Mouse (Mus musculus): ENCODE data around the gene Cox4i1. TPM values are rescaled to one million over a fixed set of nuclear protein-coding genes. Genes with fewer than 3 reads are reported as not detected.

The Cox4i1 gene
- polyA plus RNA-seq, 1 experiment from 2014 or later = 2,086 TPM

- under 1% methylated on average over 38 of the region's 42 CpGs for WGBS
- DNase-seq (ENCODE audit: low spot score) = peak; percentile 33
- ATAC-seq (replicated peaks; ENCODE audit: low FRiP score, low read depth) = peak; percentile 66
Measured at GRCm38 (mm10) chr8:120634329-120634839, 33.6 kb upstream of the Cox4i1 start.

DNA sequence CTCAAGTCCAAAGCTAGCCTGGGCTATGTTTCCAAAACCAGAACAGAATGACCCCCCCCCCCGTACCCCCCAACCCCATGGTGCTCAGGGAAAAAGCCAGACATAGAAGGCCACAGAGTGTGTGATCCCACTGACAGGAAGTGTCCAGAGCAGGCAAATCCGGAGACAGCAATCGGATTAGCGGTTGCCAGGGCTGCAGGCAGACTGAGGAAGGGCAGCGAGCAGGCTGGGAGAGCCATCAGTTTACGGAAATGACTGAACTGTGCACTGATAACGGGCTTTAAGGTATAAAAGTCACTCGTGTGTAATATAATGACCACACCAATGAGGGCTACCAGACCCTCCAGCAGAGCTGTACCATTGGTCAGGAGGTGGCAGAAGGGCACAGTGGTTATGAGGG, 26.8 kb upstream of the Cox4i1 start:
- Histone ChIP-seq H3K4me3 (replicated peaks; ENCODE audit: low read depth, low read length) (no peak overlapping the region), H3K9ac (ENCODE audit: low read depth, low read length) (no peak overlapping the region), H3K4me1 (replicated peaks; ENCODE audit: insufficient read depth, low read length) (no peaks in the 10 kb centered on the region), H3K9me3 (replicated peaks; ENCODE audit: low read length) (no peaks in the 10 kb centered on the region), H3K27ac (no peak overlapping the region), H3K36me3 (ENCODE audit: insufficient read depth, low read length) (no peaks in the 10 kb centered on the region), H3K27me3 (ENCODE audit: insufficient read depth, low read length) (no peaks in the 10 kb centered on the region), H3K4me2 (ENCODE audit: low read length) (no peak overlapping the region)
- DNase-seq (ENCODE audit: low spot score) (no peak), ATAC-seq (replicated peaks; ENCODE audit: low FRiP score, low read depth) (no peak)
- 37% methylated on average over 8 of the region's 8 CpGs for WGBS
- TF ChIP-seq CTCF (IDR thresholded peaks at IDR 0.05; ENCODE audit: low read depth) = no peak

More at GRCm38 (mm10) chr8:120634329-120634839, 33.6 kb upstream of the Cox4i1 start:
- H3K4me1 ChIP-seq (replicated peaks; ENCODE audit: insufficient read depth, low read length) = peaks cover 8% of the 10 kb centered on the region
- H3K9me3 ChIP-seq (replicated peaks; ENCODE audit: low read length) = no peaks in the 10 kb centered on the region
- peak overlapping the region; percentile 53 for H3K4me3 ChIP-seq (replicated peaks; ENCODE audit: low read depth, low read length)
- H3K9ac ChIP-seq (ENCODE audit: low read depth, low read length) = peak overlapping the region; percentile 46
- no peak overlapping the region for H3K27ac ChIP-seq
- peak overlapping the region; percentile 96 for H3K4me2 ChIP-seq (ENCODE audit: low read length)
- no peaks in the 10 kb centered on the region for H3K36me3 ChIP-seq (ENCODE audit: insufficient read depth, low read length)
- TF ChIP-seq CTCF (IDR thresholded peaks at IDR 0.05; ENCODE audit: low read depth) = no peak
- H3K27me3 ChIP-seq (ENCODE audit: insufficient read depth, low read length) = no peaks in the 10 kb centered on the region

DNA sequence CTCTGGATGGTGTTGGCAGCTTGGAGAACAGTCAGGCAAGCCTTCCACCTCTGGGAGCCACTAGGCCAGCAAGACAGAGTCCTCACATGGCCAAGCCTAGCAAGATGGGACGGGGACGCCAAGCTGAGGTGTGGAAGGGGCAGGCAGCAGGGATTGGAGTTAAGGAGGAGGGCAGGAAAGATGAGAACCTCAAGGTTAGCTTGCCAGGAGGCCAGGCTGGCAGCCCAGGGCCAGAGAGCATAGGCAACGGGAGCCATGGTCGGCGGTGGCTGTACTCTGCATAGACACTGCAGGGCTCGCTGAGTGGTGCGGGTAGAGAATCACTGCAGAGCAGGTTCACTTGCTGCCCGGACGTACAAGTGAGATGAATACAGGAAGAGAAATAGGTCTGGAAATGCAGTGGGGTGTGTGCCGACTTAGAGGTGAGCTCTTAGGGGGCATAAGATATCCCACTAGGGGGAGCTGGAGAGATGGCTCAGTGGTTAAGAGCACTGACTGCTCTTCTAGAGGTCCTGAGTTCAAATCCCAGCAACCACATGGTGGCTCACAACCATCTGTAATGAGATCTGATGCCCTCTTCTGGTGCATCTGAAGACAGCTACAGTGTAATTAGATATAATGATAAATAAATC, 25.9 kb upstream of the Cox4i1 start:
- peak; percentile 18; the same call in 1 of the 2 replicates for TF ChIP-seq CTCF (IDR thresholded peaks at IDR 0.05; ENCODE audit: low read depth)
- no peaks in the 10 kb centered on the region for H3K27me3 ChIP-seq (ENCODE audit: insufficient read depth, low read length)
- H3K36me3 ChIP-seq (ENCODE audit: insufficient read depth, low read length) = no peaks in the 10 kb centered on the region
- WGBS = 81% methylated on average over 10 of the region's 10 CpGs
- H3K4me3 ChIP-seq (replicated peaks; ENCODE audit: low read depth, low read length) = no peak overlapping the region
- H3K4me1 ChIP-seq (replicated peaks; ENCODE audit: insufficient read depth, low read length) = no peaks in the 10 kb centered on the region
- no peaks in the 10 kb centered on the region for H3K9me3 ChIP-seq (replicated peaks; ENCODE audit: low read length)
- H3K4me2 ChIP-seq (ENCODE audit: low read length) = no peak overlapping the region
- no peak overlapping the region for H3K27ac ChIP-seq
- no peak overlapping the region for H3K9ac ChIP-seq (ENCODE audit: low read depth, low read length)
- DNase-seq (ENCODE audit: low spot score) (no peak), ATAC-seq (replicated peaks; ENCODE audit: low FRiP score, low read depth) (no peak)

DNA sequence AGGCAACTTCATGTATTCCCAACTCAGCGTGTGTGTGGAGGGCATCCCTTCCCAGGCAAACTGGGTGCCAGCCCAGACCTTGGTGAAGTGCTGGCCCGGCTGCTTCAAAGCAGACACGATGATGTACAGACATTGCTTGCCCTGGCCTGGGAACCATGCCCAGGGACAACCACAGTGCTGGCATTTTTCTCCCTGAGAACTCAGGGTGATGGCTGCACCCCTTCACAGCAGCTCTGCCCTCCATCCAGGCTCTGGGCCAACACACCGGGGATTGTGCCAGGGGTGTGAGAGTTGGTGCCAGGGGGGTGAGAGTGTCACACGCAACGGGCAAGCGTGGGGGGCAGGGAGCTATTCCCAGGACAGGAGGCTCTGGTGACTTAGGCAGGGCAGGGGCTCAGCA, 23.4 kb upstream of the Cox4i1 start:
- H3K9me3 ChIP-seq (replicated peaks; ENCODE audit: low read length) = no peaks in the 10 kb centered on the region
- no peak overlapping the region for H3K4me2 ChIP-seq (ENCODE audit: low read length)
- no peak overlapping the region for H3K27ac ChIP-seq
- TF ChIP-seq CTCF (IDR thresholded peaks at IDR 0.05; ENCODE audit: low read depth) = no peak
- H3K4me3 ChIP-seq (replicated peaks; ENCODE audit: low read depth, low read length) = no peak overlapping the region
- DNase-seq (ENCODE audit: low spot score) (no peak), ATAC-seq (replicated peaks; ENCODE audit: low FRiP score, low read depth) (no peak)
- H3K4me1 ChIP-seq (replicated peaks; ENCODE audit: insufficient read depth, low read length) = no peaks in the 10 kb centered on the region
- H3K27me3 ChIP-seq (ENCODE audit: insufficient read depth, low read length) = no peaks in the 10 kb centered on the region
- H3K9ac ChIP-seq (ENCODE audit: low read depth, low read length) = no peak overlapping the region
- 71% methylated on average over 7 of the region's 7 CpGs for WGBS
- no peaks in the 10 kb centered on the region for H3K36me3 ChIP-seq (ENCODE audit: insufficient read depth, low read length)

DNA sequence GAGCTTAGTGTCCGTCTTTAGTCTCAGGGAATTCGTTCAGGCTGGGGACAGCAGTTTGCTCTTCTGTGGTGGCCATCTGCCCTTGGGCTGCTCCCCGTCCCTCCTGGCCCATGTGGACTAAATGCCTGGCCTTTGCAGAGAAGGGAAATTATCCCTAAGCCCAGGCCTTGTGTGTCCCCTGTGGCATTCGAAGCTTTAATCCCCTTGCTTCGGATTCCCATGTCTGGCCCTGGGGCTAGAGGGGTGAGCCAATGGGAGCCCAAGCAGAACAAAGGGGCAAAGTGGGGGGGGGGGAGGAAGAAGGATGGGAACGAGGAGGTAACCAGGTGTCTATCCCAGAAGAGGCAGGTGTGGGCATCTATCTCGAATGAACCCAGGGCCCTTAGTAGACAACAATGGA, 20.5 kb upstream of the Cox4i1 start, which contains the start of gene 1190005I06Rik:
Gene 1190005I06Rik (minus strand): TSS at position 101 of the 400 bp plus-strand sequence.
- H3K27ac ChIP-seq = no peak within 1 kb of the TSS
- ATAC-seq (replicated peaks; ENCODE audit: low FRiP score, low read depth) (no peak), DNase-seq (ENCODE audit: low spot score) (no peak)
- H3K4me1 ChIP-seq (replicated peaks; ENCODE audit: insufficient read depth, low read length) = no peaks in the 10 kb centered on the region
- no peak within 1 kb of the TSS for H3K4me2 ChIP-seq (ENCODE audit: low read length)
- H3K27me3 ChIP-seq (ENCODE audit: insufficient read depth, low read length) = no peaks in the 10 kb centered on the region
- no peaks in the 10 kb centered on the region for H3K36me3 ChIP-seq (ENCODE audit: insufficient read depth, low read length)
- no peak within 1 kb of the TSS for H3K4me3 ChIP-seq (replicated peaks; ENCODE audit: low read depth, low read length)
- WGBS = 67% methylated on average over 7 of the region's 7 CpGs
- no peak for TF ChIP-seq CTCF (IDR thresholded peaks at IDR 0.05; ENCODE audit: low read depth)
- H3K9ac ChIP-seq (ENCODE audit: low read depth, low read length) = no peak within 1 kb of the TSS
- H3K9me3 ChIP-seq (replicated peaks; ENCODE audit: low read length) = no peaks in the 10 kb centered on the region

DNA sequence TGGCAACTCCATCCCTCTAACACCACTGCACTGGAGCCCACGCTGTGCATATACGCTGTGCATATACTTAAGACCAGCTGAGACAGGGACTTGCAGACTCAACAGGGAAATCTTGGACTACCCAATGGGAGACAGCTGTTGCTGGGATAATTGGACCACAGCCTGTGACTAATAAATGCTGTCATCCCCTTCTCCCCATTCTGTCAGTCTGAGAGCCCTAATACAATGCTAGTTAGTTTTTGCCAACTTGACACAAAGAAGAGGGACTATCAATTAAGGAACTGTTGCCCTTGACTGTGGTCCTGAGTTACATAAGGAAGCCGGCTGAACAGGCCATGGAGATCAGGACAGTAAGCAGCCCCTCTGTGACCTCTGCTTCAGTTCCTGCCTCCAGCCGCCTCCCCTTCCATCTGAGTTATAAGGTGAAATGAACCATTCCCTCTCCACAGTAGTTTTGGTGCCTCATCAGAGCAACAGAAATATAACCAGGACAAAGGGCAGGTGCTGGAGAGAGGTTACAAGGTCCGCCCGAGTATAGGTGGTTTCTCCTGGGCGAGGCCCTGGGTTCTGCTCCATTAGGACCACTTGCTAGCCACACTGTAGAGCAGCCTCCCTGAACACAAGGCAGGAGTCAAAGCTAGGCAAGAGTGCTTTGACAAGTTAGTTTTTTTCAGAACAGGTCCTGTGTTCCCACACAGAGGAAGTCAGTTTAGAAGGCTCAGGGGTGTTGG, 11.5 kb upstream of the Cox4i1 start:
- Histone ChIP-seq H3K27ac (no peak overlapping the region), H3K4me3 (replicated peaks; ENCODE audit: low read depth, low read length) (no peak overlapping the region), H3K27me3 (ENCODE audit: insufficient read depth, low read length) (no peaks in the 10 kb centered on the region), H3K4me2 (ENCODE audit: low read length) (no peak overlapping the region), H3K9me3 (replicated peaks; ENCODE audit: low read length) (no peaks in the 10 kb centered on the region), H3K9ac (ENCODE audit: low read depth, low read length) (no peak overlapping the region), H3K36me3 (ENCODE audit: insufficient read depth, low read length) (peaks cover 27% of the 10 kb centered on the region), H3K4me1 (replicated peaks; ENCODE audit: insufficient read depth, low read length) (no peaks in the 10 kb centered on the region)
- TF ChIP-seq CTCF (IDR thresholded peaks at IDR 0.05; ENCODE audit: low read depth) = no peak
- WGBS = 85% methylated on average over 7 of the region's 7 CpGs
- no peak for ATAC-seq (replicated peaks; ENCODE audit: low FRiP score, low read depth)
- no peak for DNase-seq (ENCODE audit: low spot score)
